Mouse (Mus musculus): Measurements from ENCODE around the gene App. TPM values are rescaled to one million over a fixed set of nuclear protein-coding genes. Genes with fewer than 3 reads are reported as not detected.

The App gene
- polyA plus RNA-seq (2012; fragmentation: generic; extraction: Trizol) = 107 TPM
- long read RNA-seq, experiment 1, full-length matches to known transcripts = 50 of 79 reads
- long read RNA-seq, experiment 1, partial matches to known transcripts = 13 of 79 reads
- long read RNA-seq, experiment 1, other reads (novel, unspliced or antisense) = 16 of 79 reads
- long read RNA-seq, experiment 2, full-length matches to known transcripts = 149 of 182 reads
- long read RNA-seq, experiment 2, partial matches to known transcripts = 25 of 182 reads
- long read RNA-seq, experiment 2, other reads (novel, unspliced or antisense) = 8 of 182 reads

DNA sequence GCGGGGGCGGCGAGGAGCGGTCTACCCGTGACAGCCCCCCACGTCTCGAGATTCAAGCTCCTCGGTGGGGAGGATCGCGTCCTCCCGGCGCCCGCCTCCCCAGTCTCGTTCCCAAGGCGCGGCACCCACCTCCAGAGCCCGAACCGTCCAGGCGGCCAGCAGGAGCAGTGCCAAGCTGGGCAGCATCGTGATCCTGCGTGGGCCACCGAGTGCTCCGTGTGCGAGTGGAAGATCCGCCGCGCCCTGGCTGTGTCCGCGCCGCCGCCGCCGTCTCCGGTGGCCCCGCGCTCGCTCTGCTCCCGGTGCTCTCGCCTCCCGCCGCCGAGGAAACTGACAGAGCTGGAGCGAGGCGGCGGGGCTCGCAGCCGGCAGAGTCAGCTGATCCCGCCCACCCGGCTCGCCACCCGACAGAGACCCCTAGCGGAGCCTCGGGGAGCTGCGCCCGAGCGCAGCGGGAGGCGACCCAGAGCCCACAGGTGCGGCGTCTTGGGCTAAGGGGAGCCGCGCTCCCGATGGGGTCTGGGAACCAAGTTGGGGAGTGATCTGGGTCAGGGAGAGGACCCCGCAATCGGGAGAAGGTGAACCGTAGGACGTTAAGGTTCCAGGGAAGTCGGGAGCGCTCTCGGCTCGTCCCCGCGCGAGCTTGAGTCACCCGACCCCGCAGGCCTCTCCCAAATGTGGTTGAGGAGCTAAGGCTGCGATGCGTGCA lies at the start of gene App:
Gene App, minus strand, starts transcription at position 394 of the 709 bp plus-strand sequence.
- peak within 1 kb of the TSS; percentile 86 for H3K4me3 ChIP-seq (ENCODE audit: insufficient read depth, poor library complexity, severe bottlenecking)
- H3K27me3 ChIP-seq (ENCODE audit: control insufficient read depth, insufficient read depth, insufficient read length) = no peaks in the 10 kb centered on the region
- H3ac ChIP-seq (ENCODE audit: control insufficient read depth, insufficient read length, low read depth) = peak within 1 kb of the TSS; percentile 81
- TF ChIP-seq CEBPB (IDR thresholded peaks at IDR 0.05; ENCODE audit: low read depth) = no peak
- TF ChIP-seq MAX (IDR thresholded peaks at IDR 0.05) = no peak
- TF ChIP-seq CTCF (IDR thresholded peaks at IDR 0.05; ENCODE audit: control insufficient read depth, insufficient read depth, insufficient read length) = peak; percentile 78
- no peak for TF ChIP-seq MYOD1 (IDR thresholded peaks at IDR 0.05; ENCODE audit: control insufficient read depth, insufficient read length, low read depth)
- TF ChIP-seq USF1 (IDR thresholded peaks at IDR 0.05; ENCODE audit: low read depth) = peak; percentile 4
- H3K36me3 ChIP-seq (ENCODE audit: control insufficient read depth, insufficient read depth) = no peaks in the 10 kb centered on the region
- H3K79me2 ChIP-seq (ENCODE audit: control insufficient read depth, insufficient read depth) = peaks cover 47% of the 10 kb centered on the region
- peaks cover 31% of the 10 kb centered on the region for H3K79me3 ChIP-seq (ENCODE audit: low read depth)

DNA sequence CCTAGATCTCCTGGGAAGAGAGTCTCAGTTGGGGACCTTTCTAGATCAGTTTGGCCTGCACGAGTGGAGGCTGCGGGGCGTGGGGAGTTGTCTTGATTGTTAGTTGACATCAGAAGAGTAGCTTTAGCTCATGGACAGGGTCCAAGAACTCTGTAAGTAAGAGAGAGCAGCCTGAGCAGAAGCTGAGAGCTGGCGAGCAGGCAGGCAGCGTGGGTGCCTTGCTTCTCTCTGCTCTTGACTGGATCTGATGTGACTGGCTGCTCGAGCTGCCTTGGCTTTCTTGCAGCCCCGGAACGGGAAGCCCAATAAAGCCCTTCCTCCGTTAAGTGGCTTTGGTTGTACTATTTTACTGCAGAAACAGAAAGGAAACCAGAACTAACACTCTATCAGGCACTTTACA lies 42.3 kb upstream of the App start:
- H3ac ChIP-seq (ENCODE audit: control insufficient read depth, insufficient read length, low read depth) = no peak overlapping the region
- H3K4me3 ChIP-seq (ENCODE audit: insufficient read depth, poor library complexity, severe bottlenecking) = no peak overlapping the region
- no peaks in the 10 kb centered on the region for H3K36me3 ChIP-seq (ENCODE audit: control insufficient read depth, insufficient read depth)
- H3K79me2 ChIP-seq (ENCODE audit: control insufficient read depth, insufficient read depth) = no peaks in the 10 kb centered on the region
- TF ChIP-seq FOSL1 (IDR thresholded peaks at IDR 0.05; ENCODE audit: insufficient read depth, low read length, poor library complexity, severe bottlenecking) = no peak
- no peak for TF ChIP-seq CTCF (IDR thresholded peaks at IDR 0.05; ENCODE audit: control insufficient read depth, insufficient read depth, insufficient read length)
- no peaks in the 10 kb centered on the region for H3K79me3 ChIP-seq (ENCODE audit: low read depth)
- no peaks in the 10 kb centered on the region for H3K27me3 ChIP-seq (ENCODE audit: control insufficient read depth, insufficient read depth, insufficient read length)

DNA sequence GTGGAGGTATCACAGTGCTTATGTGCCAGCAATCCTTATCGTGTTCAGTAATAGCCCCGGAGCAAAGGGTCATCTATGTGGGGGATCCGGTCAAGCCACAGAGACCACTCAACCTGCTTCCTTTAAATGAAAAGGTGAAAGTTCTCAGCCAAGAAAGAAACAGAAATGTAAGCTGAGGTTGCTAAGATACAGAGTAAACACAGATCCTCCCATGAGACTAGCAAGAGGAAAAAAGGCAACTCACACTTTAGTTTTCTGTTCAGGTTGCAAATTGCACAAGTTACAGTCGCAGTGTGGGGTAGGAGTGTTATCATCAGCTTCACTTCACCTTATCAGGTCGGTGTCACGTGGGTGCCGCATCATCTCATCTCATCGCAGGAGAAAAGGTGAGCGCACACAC lies 41.6 kb upstream of the App start:
- Histone ChIP-seq H3ac (ENCODE audit: control insufficient read depth, insufficient read length, low read depth) (no peak overlapping the region), H3K4me3 (ENCODE audit: insufficient read depth, poor library complexity, severe bottlenecking) (no peak overlapping the region), H3K79me2 (ENCODE audit: control insufficient read depth, insufficient read depth) (no peaks in the 10 kb centered on the region), H3K79me3 (ENCODE audit: low read depth) (no peaks in the 10 kb centered on the region), H3K27me3 (ENCODE audit: control insufficient read depth, insufficient read depth, insufficient read length) (no peaks in the 10 kb centered on the region), H3K36me3 (ENCODE audit: control insufficient read depth, insufficient read depth) (no peaks in the 10 kb centered on the region)
- TF ChIP-seq CEBPB (IDR thresholded peaks at IDR 0.05; ENCODE audit: low read depth) (no peak), FOSL1 (IDR thresholded peaks at IDR 0.05; ENCODE audit: insufficient read depth, low read length, poor library complexity, severe bottlenecking) (no peak), MYOG (IDR thresholded peaks at IDR 0.05; ENCODE audit: control insufficient read depth, extremely low read depth, insufficient read length) (no peak), MYOD1 (IDR thresholded peaks at IDR 0.05; ENCODE audit: control insufficient read depth, insufficient read length, low read depth) (no peak), USF1 (IDR thresholded peaks at IDR 0.05; ENCODE audit: low read depth) (no peak), CTCF (IDR thresholded peaks at IDR 0.05; ENCODE audit: control insufficient read depth, insufficient read depth, insufficient read length) (no peak), MAX (IDR thresholded peaks at IDR 0.05) (no peak)

DNA sequence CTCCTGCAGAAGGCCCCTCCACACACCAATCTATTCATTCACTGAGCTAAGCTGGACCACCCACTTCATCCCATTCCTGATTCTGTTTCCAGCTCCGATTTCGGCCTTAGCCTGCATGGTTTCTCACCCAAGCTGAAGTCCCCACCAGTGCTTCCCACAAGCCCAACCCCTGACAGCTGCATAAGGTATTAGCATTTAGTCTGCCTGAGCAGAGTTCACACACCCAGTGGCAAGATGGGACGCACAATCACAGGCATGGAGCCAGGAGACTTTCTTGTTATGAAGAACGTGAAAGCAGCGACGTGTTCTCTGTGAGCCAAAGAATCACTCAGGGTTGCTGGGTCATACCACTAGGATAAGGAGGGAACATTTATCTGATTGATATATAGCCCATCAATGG lies 22.1 kb upstream of the App start:
- H3K79me2 ChIP-seq (ENCODE audit: control insufficient read depth, insufficient read depth) = no peaks in the 10 kb centered on the region
- TF ChIP-seq MAX (IDR thresholded peaks at IDR 0.05) (no peak), USF1 (IDR thresholded peaks at IDR 0.05; ENCODE audit: low read depth) (no peak), MYOG (IDR thresholded peaks at IDR 0.05; ENCODE audit: control insufficient read depth, extremely low read depth, insufficient read length) (no peak), MYOD1 (IDR thresholded peaks at IDR 0.05; ENCODE audit: control insufficient read depth, insufficient read length, low read depth) (no peak), CTCF (IDR thresholded peaks at IDR 0.05; ENCODE audit: control insufficient read depth, insufficient read depth, insufficient read length) (no peak), CEBPB (IDR thresholded peaks at IDR 0.05; ENCODE audit: low read depth) (no peak), FOSL1 (IDR thresholded peaks at IDR 0.05; ENCODE audit: insufficient read depth, low read length, poor library complexity, severe bottlenecking) (no peak)
- no peaks in the 10 kb centered on the region for H3K36me3 ChIP-seq (ENCODE audit: control insufficient read depth, insufficient read depth)
- H3K4me3 ChIP-seq (ENCODE audit: insufficient read depth, poor library complexity, severe bottlenecking) = no peak overlapping the region
- H3K79me3 ChIP-seq (ENCODE audit: low read depth) = no peaks in the 10 kb centered on the region
- H3ac ChIP-seq (ENCODE audit: control insufficient read depth, insufficient read length, low read depth) = no peak overlapping the region
- no peaks in the 10 kb centered on the region for H3K27me3 ChIP-seq (ENCODE audit: control insufficient read depth, insufficient read depth, insufficient read length)

DNA sequence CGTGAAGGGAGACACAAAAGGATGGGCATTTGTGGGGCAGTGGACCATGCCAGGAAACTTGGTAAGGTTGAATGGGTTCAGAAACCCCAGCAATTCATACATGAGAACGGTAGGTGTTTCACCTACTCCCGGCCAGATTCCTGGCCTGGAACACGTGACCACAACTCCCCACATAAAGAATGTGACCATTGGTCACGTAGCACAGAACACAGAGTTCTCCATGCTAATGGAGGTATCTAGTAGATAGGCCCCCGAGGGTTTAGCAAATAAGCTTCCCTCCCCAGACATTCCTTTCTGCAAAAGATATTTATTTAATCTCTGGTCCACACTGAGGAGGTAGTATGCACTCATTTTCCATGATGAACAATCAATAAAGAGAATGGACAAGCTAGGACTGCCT lies 21.6 kb upstream of the App start:
- Histone ChIP-seq H3K79me3 (ENCODE audit: low read depth) (no peaks in the 10 kb centered on the region), H3ac (ENCODE audit: control insufficient read depth, insufficient read length, low read depth) (no peak overlapping the region), H3K79me2 (ENCODE audit: control insufficient read depth, insufficient read depth) (no peaks in the 10 kb centered on the region), H3K36me3 (ENCODE audit: control insufficient read depth, insufficient read depth) (no peaks in the 10 kb centered on the region), H3K4me3 (ENCODE audit: insufficient read depth, poor library complexity, severe bottlenecking) (no peak overlapping the region), H3K27me3 (ENCODE audit: control insufficient read depth, insufficient read depth, insufficient read length) (no peaks in the 10 kb centered on the region)
- no peak for TF ChIP-seq MYOD1 (IDR thresholded peaks at IDR 0.05; ENCODE audit: control insufficient read depth, insufficient read length, low read depth)
- no peak for TF ChIP-seq CTCF (IDR thresholded peaks at IDR 0.05; ENCODE audit: control insufficient read depth, insufficient read depth, insufficient read length)
- no peak for TF ChIP-seq USF1 (IDR thresholded peaks at IDR 0.05; ENCODE audit: low read depth)
- no peak for TF ChIP-seq CEBPB (IDR thresholded peaks at IDR 0.05; ENCODE audit: low read depth)
- TF ChIP-seq MYOG (IDR thresholded peaks at IDR 0.05; ENCODE audit: control insufficient read depth, extremely low read depth, insufficient read length) = no peak
- no peak for TF ChIP-seq FOSL1 (IDR thresholded peaks at IDR 0.05; ENCODE audit: insufficient read depth, low read length, poor library complexity, severe bottlenecking)
- TF ChIP-seq MAX (IDR thresholded peaks at IDR 0.05) = no peak

All from C2C12 (cell line).